Mouse (Mus musculus) limb, embryonic 11.5 days (tissue): ENCODE results near the gene Ampd1. TPM values are rescaled to one million over a fixed set of nuclear protein-coding genes. Genes with fewer than 3 reads are reported as not detected.
"Not testable (repeated sequence)": the region's sequence is repeated elsewhere in the genome, so short reads cannot be mapped to it uniquely, and the experiment has no call there.

ENCODE experiments used
- ATAC-seq: fragments of 200-750 bp; cut with Nextera tagmentation; 2 replicates; pipeline ENCODE4 v1.8.0; 2017; ENCODE audit warnings: low read depth; ENCODE audit not compliant: insufficient number of reproducible peaks, low FRiP score, low TSS enrichment
- DNase-seq: peaks from one replicate; pipeline ENCODE4 v3.0.0-alpha.2; 2015; ENCODE audit warnings: low spot score
- H3K27ac ChIP-seq: fragments of 300-500 bp; sonication (generic); replicated peaks from 2 replicates; pipeline ENCODE4 v1.5.1; 2014; ENCODE audit warnings: low read depth, mild to moderate bottlenecking, low read length
- H3K27me3 ChIP-seq: fragments of 300-500 bp; sonication (generic); 2 replicates; pipeline ENCODE4 v1.6.1; 2014; ENCODE audit warnings: mild to moderate bottlenecking, low read length, mixed read lengths; ENCODE audit not compliant: control insufficient read depth, insufficient read depth
- H3K36me3 ChIP-seq: fragments of 300-500 bp; sonication (generic); 2 replicates; pipeline ENCODE4 v1.6.1; 2014; ENCODE audit warnings: mild to moderate bottlenecking, low read length, moderate library complexity, mixed read lengths; ENCODE audit not compliant: control insufficient read depth, insufficient read depth
- H3K4me1 ChIP-seq: fragments of 300-500 bp; sonication (generic); 2 replicates; pipeline ENCODE4 v1.6.1; 2014; ENCODE audit warnings: low read length, mixed read lengths; ENCODE audit not compliant: control insufficient read depth, insufficient read depth
- H3K4me2 ChIP-seq: fragments of 300-500 bp; sonication (generic); 2 replicates; pipeline ENCODE4 v1.6.1; 2014; ENCODE audit warnings: low read depth, mild to moderate bottlenecking, moderate library complexity; ENCODE audit not compliant: severe bottlenecking
- H3K4me3 ChIP-seq: fragments of 300-500 bp; sonication (generic); 2 replicates; pipeline ENCODE4 v1.5.1; 2014; ENCODE audit warnings: low read depth, low read length
- H3K9ac ChIP-seq: fragments of 300-500 bp; sonication (generic); 2 replicates; pipeline ENCODE4 v1.6.1; 2014; ENCODE audit warnings: mild to moderate bottlenecking, low read length
- H3K9me3 ChIP-seq: fragments of 300-500 bp; sonication (generic); 2 replicates; pipeline ENCODE4 v1.6.1; 2016; ENCODE audit warnings: low read length; ENCODE audit not compliant: control insufficient read depth
- WGBS: fragments of 180-500 bp; shearing (Covaris S2); extraction: QIAGEN DNeasy Blood & Tissue Kit; methylation state at CpG from one replicate; pipeline ENCODE4 v1.1.7; 2014; 5-methylcytosine and 5-hydroxymethylcytosine counted together
- polyA plus RNA-seq: library from polyadenylated mRNA; unstranded; fragments of >200 nt; fragmentation: Nextera tagmentation; extraction: Ambion mirVana; gene quantifications from 2 replicates; pipeline ENCODE4 v1.2.1, GENCODE M21; 2014

Ampd1 gene
- polyA plus RNA-seq, 1 experiment from 2014 or later, result not detected

DNA sequence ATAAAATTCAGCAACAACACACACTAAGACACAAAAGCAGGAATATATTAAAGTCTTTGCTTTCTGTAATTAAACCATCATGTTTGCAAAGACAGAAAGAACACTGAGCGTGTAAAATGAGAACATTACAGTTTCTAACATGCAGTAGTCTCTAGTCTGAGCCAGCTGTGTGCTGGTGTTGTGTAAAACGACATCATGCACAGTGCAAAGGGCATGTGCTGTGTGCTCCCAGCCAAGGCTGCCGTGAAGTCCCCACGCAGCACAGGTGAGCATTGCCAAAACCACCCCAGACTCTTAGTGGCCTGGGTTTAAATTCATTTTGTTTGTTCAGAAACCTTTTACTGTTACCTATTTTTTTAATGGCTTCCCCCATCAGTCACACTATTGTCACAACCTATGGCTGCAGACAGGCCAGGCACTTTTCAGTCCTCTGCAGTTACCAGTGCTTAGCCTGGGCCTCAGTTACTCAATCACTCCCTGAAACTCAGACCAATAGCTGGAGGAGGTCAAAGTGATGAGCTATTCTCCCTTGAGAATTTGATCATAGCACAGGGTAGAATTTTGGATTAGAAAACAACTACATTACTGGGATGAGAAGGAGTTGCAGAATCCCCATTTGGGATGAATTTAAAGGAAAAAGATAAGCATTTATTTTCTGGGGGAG, 62.7 kb downstream of the Ampd1 start:
- Histone ChIP-seq H3K4me1 (no peaks in the 10 kb centered on the region), H3K9me3 (no peaks in the 10 kb centered on the region), H3K9ac (no peak overlapping the region), H3K4me3 (no peak overlapping the region), H3K36me3 (no peaks in the 10 kb centered on the region), H3K27me3 (no peaks in the 10 kb centered on the region), H3K4me2 (no peak overlapping the region), H3K27ac (no peak overlapping the region)
- ATAC-seq (no peak), DNase-seq (no peak)
- WGBS, result 85% methylated on average over 4 of the region's 4 CpGs

DNA sequence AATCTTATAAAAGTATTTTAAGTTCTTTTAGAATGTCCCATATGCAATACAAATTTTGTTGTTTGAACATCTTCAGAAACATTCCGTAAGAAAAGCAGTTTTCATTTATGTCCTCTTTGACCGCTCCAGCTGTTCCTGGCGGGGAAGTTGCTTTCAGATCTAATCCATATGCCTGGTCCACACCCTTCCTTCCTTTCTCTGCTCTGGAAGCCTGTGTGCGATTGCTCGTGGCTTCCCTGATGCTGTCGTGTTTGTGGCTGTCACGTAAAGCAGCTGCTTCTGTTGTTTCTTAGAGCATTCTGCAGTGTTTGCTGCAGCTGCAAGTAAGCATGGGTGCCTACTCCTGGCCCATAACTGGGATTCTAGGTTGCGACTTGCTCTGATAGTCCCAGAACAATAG, 65.2 kb downstream of the Ampd1 start:
- no peaks in the 10 kb centered on the region for H3K27me3 ChIP-seq
- no peak overlapping the region for H3K4me3 ChIP-seq
- H3K9ac ChIP-seq, result no peak overlapping the region
- H3K36me3 ChIP-seq, result no peaks in the 10 kb centered on the region
- DNase-seq (no peak), ATAC-seq (no peak)
- no peaks in the 10 kb centered on the region for H3K9me3 ChIP-seq
- H3K4me1 ChIP-seq, result no peaks in the 10 kb centered on the region
- no peak overlapping the region for H3K4me2 ChIP-seq
- WGBS, result 54% methylated on average over 8 of the region's 8 CpGs
- H3K27ac ChIP-seq, result no peak overlapping the region

DNA sequence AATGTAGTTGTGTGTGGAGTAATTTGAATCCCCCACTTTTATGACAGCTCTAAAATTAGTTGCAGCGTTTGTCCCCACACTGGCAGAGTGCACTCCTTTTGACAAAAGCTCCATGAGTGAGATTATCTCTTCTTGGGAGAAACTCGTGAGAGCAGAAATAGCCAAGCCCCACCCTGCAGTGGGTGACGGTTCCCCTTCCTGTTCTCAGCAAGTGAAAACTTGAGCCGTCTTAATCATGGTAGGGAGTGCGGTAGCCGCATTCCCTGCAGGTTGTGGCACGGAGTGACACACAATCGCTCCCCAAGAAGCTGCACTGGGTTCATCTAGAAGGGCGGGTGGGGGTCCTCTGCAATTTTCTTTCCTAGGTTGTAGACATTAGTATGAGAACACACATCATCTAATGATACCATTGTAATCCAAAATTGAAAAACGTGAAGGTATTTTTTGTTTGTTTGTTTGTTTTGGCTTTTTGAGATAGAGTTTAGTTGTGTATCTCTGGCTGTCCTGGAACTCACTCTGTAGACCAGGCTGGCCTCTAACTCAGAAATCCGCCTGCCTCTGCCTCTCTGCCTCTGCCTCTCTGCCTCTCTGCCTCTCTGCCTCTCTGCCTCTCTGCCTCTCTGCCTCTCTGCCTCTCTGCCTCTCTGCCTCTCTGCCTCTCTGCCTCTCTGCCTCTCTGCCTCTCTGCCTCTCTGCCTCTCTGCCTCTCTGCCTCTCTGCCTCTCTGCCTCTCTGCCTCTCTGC, 66.5 kb downstream of the Ampd1 start:
- H3K27me3 ChIP-seq, ATAC-seq, H3K4me2 ChIP-seq, H3K27ac ChIP-seq, DNase-seq, H3K9me3 ChIP-seq, H3K9ac ChIP-seq, H3K4me3 ChIP-seq, H3K4me1 ChIP-seq, H3K36me3 ChIP-seq: not testable (repeated sequence)
- WGBS, result 54% methylated on average over 11 of the region's 11 CpGs

DNA sequence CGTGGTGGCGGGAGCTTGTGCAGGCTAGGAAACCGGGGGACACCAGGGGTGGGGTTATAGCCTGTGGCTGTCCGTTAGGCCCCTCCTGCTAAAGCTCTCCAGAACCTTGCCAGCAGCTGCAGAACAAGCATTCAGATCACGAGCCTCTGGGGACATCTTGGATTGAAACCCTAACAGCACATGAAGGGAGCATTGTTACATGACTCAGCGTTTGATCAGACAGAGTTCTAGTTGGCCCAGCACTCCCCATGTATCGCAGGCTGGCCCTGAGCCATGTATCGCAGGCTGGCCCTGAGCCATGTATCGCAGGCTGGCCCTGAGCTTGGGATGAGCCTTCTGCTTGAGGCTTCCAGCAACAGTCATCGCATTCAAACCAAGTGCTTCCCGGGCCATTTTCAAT, 67.5 kb downstream of the Ampd1 start:
- no peaks in the 10 kb centered on the region for H3K9me3 ChIP-seq
- H3K4me2 ChIP-seq, result no peak overlapping the region
- no peak overlapping the region for H3K4me3 ChIP-seq
- no peaks in the 10 kb centered on the region for H3K27me3 ChIP-seq
- H3K27ac ChIP-seq, result no peak overlapping the region
- no peak overlapping the region for H3K9ac ChIP-seq
- ATAC-seq, result no peak
- no peaks in the 10 kb centered on the region for H3K4me1 ChIP-seq
- no peak for DNase-seq
- 95% methylated on average over 11 of the region's 11 CpGs for WGBS
- no peaks in the 10 kb centered on the region for H3K36me3 ChIP-seq

DNA sequence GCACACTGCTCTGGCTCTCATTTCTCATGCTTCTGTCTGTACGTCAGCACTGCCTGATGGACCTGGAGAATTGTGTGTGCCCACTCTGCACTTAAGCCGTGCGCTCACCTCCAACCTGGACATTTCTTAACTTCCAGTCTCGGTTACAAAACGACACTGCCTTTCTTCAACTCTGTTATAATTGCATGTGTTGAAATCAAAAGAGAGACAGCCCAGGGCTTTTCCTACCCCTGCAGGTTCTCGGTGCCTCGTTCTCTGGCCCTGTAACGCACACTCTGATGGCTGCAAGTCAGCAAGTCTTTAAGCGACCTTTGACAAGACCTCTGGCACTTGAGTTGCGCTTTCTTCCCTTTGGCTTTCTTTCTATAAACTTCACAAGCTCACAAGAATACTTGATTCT, 68.6 kb downstream of the Ampd1 start:
- Histone ChIP-seq H3K27me3 (no peaks in the 10 kb centered on the region), H3K27ac (no peak overlapping the region), H3K4me2 (no peak overlapping the region), H3K4me1 (no peaks in the 10 kb centered on the region), H3K9ac (no peak overlapping the region), H3K36me3 (no peaks in the 10 kb centered on the region), H3K4me3 (no peak overlapping the region), H3K9me3 (no peaks in the 10 kb centered on the region)
- DNase-seq, result no peak
- 83% methylated on average over 10 of the region's 10 CpGs for WGBS
- no peak for ATAC-seq

DNA sequence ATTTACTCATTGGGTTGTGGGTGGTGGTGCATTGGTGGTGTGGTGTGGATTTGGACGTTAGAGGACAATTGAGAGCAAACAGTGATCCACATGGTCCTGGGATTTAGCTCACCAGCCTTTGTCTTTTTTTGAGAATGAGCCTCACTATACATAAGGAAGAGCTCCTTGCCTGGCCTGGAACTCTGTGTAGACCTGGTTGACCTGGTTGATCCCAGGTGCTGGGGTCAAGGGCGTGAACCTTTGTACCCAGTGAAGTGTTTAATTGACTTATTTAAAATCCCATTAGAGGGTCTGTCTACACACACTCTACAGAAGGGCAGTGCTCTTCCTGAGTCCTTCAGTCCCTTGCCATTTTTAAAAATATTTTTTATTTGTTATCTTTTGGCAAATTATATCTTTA, 71.5 kb downstream of the Ampd1 start:
- Histone ChIP-seq H3K4me1 (no peaks in the 10 kb centered on the region), H3K9me3 (no peaks in the 10 kb centered on the region), H3K27ac (no peak overlapping the region), H3K4me2 (no peak overlapping the region), H3K9ac (no peak overlapping the region), H3K27me3 (no peaks in the 10 kb centered on the region), H3K4me3 (no peak overlapping the region), H3K36me3 (no peaks in the 10 kb centered on the region)
- WGBS, result 82% methylated on average over 2 of the region's 2 CpGs
- DNase-seq (no peak), ATAC-seq (no peak)

DNA sequence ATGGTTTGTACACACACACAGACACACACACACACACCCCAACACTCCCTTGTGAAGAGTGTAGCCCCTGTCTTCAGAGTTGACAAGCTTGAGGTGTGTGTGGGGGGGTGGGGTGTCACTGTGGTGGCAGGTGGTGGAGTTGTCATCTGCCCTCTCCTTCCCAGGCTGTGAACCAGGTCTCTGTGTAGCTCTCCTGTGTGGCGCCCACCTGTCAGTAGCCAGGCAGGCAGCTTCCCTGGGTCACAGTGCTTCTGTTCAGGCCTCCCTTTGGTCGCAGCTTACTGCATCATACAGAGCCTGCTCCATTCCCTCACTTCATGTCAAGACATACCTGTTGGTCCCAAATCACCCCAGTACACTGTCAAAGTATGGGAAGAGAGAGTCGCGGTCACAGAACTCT, 72.0 kb downstream of the Ampd1 start:
- H3K4me3 ChIP-seq, result no peak overlapping the region
- no peak overlapping the region for H3K4me2 ChIP-seq
- no peaks in the 10 kb centered on the region for H3K36me3 ChIP-seq
- DNase-seq (no peak), ATAC-seq (no peak)
- 72% methylated on average over 4 of the region's 4 CpGs for WGBS
- no peaks in the 10 kb centered on the region for H3K27me3 ChIP-seq
- H3K9me3 ChIP-seq, result no peaks in the 10 kb centered on the region
- no peak overlapping the region for H3K9ac ChIP-seq
- no peak overlapping the region for H3K27ac ChIP-seq
- H3K4me1 ChIP-seq, result no peaks in the 10 kb centered on the region

DNA sequence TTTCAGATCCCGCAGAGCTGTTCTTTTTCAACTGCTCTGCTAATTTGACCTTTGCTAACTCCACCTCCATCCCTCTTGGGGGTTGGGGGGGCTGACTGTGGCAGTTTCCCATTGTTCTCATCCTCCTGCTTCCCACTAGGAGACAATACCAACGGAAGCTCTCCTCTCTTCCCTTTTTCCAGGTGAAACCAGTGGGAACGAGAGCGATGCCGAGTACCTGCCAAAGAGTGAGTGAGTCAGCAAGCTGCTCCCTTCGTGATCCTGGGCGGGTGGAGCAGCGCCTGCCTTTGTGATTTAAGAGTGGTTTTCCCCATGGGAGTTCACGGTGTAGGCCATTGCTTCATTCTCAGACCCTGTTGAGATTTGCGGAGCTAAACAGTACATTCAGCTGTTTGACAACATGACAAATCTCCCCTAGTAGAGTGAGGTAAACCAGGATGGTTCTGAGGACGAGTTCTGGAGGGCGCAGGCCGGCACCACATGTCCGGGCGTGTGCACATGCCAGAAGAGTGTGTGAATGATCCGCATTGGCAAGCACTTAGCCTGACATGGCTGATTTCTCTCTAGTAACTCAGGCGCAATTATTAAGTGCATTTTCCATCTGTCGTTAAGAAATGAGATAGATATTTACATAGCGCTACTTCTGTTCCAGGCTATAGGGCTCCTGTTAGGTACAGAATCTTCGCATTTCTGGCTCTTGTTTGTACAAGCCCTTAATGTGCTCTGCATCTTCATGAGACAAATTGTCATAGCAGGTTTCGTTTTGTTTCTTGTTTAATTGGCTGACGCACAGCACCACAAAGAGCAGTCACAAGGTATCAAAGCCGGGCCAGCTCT, 72.7 kb downstream of the Ampd1 start:
- Histone ChIP-seq H3K9me3 (no peaks in the 10 kb centered on the region), H3K9ac (no peak overlapping the region), H3K4me1 (no peaks in the 10 kb centered on the region), H3K27me3 (no peaks in the 10 kb centered on the region), H3K4me3 (no peak overlapping the region), H3K4me2 (no peak overlapping the region), H3K36me3 (no peaks in the 10 kb centered on the region), H3K27ac (no peak overlapping the region)
- WGBS, result 65% methylated on average over 23 of the region's 23 CpGs
- ATAC-seq (no peak), DNase-seq (no peak)
